Mouse (Mus musculus) small intestine, adult 2 months (tissue): Measurements from ENCODE around the gene Msx3.

Experiments used
- CTCF ChIP-seq: fragments of 200-500 bp; IDR thresholded peaks from 2 replicates; pipeline ENCODE4 v1.5.1; 2012; ENCODE audit warnings: low read depth, mild to moderate bottlenecking, control low read depth, inconsistent platforms, low read length, moderate library complexity, mixed read lengths; ENCODE audit not compliant: insufficient replicate concordance, insufficient read length; ENCODE audit errors: extremely low read depth
- POLR2A ChIP-seq: fragments of 200-500 bp; IDR thresholded peaks from 2 replicates; pipeline ENCODE4 v1.6.1; 2012; ENCODE audit warnings: low read depth, mild to moderate bottlenecking, control low read depth, inconsistent platforms, low read length, moderate library complexity

GRCm38 (mm10) chr7:140036281-140037170 is 12.4 kb downstream of the Msx3 start, which contains the start of the genes Zfp511 and Tubgcp2:
- no peak for TF ChIP-seq CTCF
- TF ChIP-seq POLR2A = peak; percentile 68
